Comparison of ENCODE assay signal across 9 mouse cellular contexts in the genomic region with DNA sequence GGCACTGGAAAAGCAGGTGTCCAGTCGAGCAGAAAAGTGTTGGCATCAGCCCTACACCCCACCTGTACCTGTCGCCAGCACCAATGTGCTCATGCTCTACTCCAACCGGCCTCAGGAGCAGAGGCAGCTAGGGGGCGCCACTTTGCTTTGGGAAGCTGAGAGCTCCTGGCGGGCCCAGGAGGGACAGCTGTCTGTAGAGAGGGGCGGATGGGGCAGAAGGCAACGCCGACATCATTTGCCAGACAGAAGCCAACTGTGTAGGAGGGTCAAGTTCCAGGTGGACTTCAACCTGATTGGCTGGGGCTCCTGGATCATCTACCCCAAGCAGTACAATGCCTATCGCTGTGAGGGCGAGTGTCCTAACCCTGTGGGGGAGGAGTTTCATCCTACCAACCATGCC. TPM values are rescaled to one million over a fixed set of nuclear protein-coding genes. Genes with fewer than 3 reads are reported as not detected.
DNase-seq lines count a peak whose midpoint lies in the region; TF ChIP-seq lines count a peak whose summit lies in the region.
"Had no signal": no experiment of that assay in that cellular context is flagged by ENCODE, and none has a peak within 500 bp of the region (broad histone marks: within the 10 kb centered on the region; RNA-seq: fewer than 3 reads in every experiment).

No protein-coding gene starts in this region.

- no peak overlapping the region for H3K4me3 ChIP-seq in left cerebral cortex, adult 2 months
- H3K4me3 ChIP-seq: heart, embryonic 13.5 days had no signal

- no peak for DNase-seq in left cerebral cortex, adult 2 months (ENCODE audit: extremely low spot score in 1 of 2, low spot score in 2 of 2)
- DNase-seq in left cerebral cortex, postnatal 25 days (ENCODE audit: low spot score in 2 of 2): no peak
- peak; percentile 50 for DNase-seq in adrenal gland, postnatal 25 days
- peak; percentile 39 for DNase-seq in kidney, postnatal 14 days
- peak; percentile 32 for DNase-seq in retina, postnatal 1 day
- DNase-seq in neural tube, embryonic 10.5 days (ENCODE audit: extremely low spot score, low spot score): no peak
- DNase-seq in layer of hippocampus, postnatal 36 days: no peak
- DNase-seq in layer of hippocampus, adult 9-11 months: no peak

- H3K27ac ChIP-seq in left cerebral cortex, adult 2 months: no peak overlapping the region
- H3K27ac ChIP-seq: heart, embryonic 13.5 days had no signal

- peak; percentile 50 for TF ChIP-seq CTCF in left cerebral cortex, adult 2 months (IDR thresholded peaks at IDR 0.05)

- intact Hi-C loops in left cerebral cortex, adult 2 months (cut with DNase I): no loop called here
- intact Hi-C loops in left cerebral cortex, postnatal 25 days (cut with DNase I): no loop called here

RNA-seq across cellular contexts. Expression of gene Nodal, which starts 5.5 kb away (rescaled TPM):
- not detected for total RNA-seq in left cerebral cortex, adult 2 months (2021)
- under 1 TPM; 0.21 to 0.28 TPM for total RNA-seq in left cerebral cortex, postnatal 25 days (2021)
- not detected in 2 replicates for total RNA-seq in adrenal gland, postnatal 25 days (2021)
- under 1 TPM in 1 of 2 experiments, not detected in 1; 0.22 TPM for total RNA-seq in layer of hippocampus, postnatal 36 days (2021)

RNA-seq across cellular contexts. Expression of gene Eif4ebp2, which starts 29.2 kb away (rescaled TPM):
- 10 to 100 TPM; 45.2 to 47.5 TPM for total RNA-seq in left cerebral cortex, adult 2 months (2021)
- 10 to 100 TPM; 47.7 to 51.4 TPM for total RNA-seq in left cerebral cortex, postnatal 25 days (2021)
- total RNA-seq in adrenal gland, postnatal 25 days (2021): 92.3 and 112 TPM in 2 replicates
- 10 to 100 TPM; 56.1 to 56.8 TPM for total RNA-seq in layer of hippocampus, postnatal 36 days (2021)

RNA-seq across cellular contexts. Expression of gene Pald1, which starts 40.0 kb away (rescaled TPM):
- 1 to 10 TPM; 8.1 to 8.3 TPM for total RNA-seq in left cerebral cortex, adult 2 months (2021)
- total RNA-seq in left cerebral cortex, postnatal 25 days (2021): 10 to 100 TPM in 1 of 2 experiments, 1 to 10 TPM in 1; 9.0 to 10.2 TPM
- 21.9 and 24.0 TPM in 2 replicates for total RNA-seq in adrenal gland, postnatal 25 days (2021)
- total RNA-seq in layer of hippocampus, postnatal 36 days (2021): 10 to 100 TPM; 14.3 to 15.4 TPM

RNA-seq across cellular contexts. Expression of gene Lrrc20, which starts 52.3 kb away (rescaled TPM):
- total RNA-seq in left cerebral cortex, adult 2 months (2021): 10 to 100 TPM; 17.6 to 18.2 TPM
- total RNA-seq in left cerebral cortex, postnatal 25 days (2021): 10 to 100 TPM; 17.5 to 18.0 TPM
- total RNA-seq in adrenal gland, postnatal 25 days (2021): 22.6 and 28.9 TPM in 2 replicates
- total RNA-seq in layer of hippocampus, postnatal 36 days (2021): 10 to 100 TPM; 21.2 to 24.1 TPM

Comparison
In these comparisons a context has a peak if more than half of its experiments do, and no peak if none do; other contexts are left out.
1. DNase-seq: peak in adrenal gland, postnatal 25 days (single experiment), kidney, postnatal 14 days (single experiment) and retina, postnatal 1 day (single experiment); none in left cerebral cortex, adult 2 months (0 of 2), left cerebral cortex, postnatal 25 days (0 of 2), neural tube, embryonic 10.5 days (single experiment), layer of hippocampus, postnatal 36 days (0 of 2) and layer of hippocampus, adult 9-11 months (single experiment).